Mouse (Mus musculus) forebrain, embryonic 16.5 days (tissue): ENCODE data around the gene Pde2a. TPM values are rescaled to one million over a fixed set of nuclear protein-coding genes. Genes with fewer than 3 reads are reported as not detected.
"Not testable (repeated sequence)": the region's sequence is repeated elsewhere in the genome, so short reads cannot be mapped to it uniquely, and the experiment has no call there.

Source experiments
- ATAC-seq: fragments of 200-750 bp; cut with Nextera tagmentation; 2 replicates; pipeline ENCODE4 v1.8.0; 2017; ENCODE audit warnings: mild to moderate bottlenecking, moderate library complexity
- H3K27ac ChIP-seq: fragments of 300-500 bp; sonication (generic); 2 replicates; pipeline ENCODE4 v1.5.1; 2014; ENCODE audit warnings: low read length, control low read depth
- H3K27me3 ChIP-seq: fragments of 300-500 bp; sonication (generic); replicated peaks from 2 replicates; pipeline ENCODE4 v1.6.1; 2014; ENCODE audit warnings: low read length; ENCODE audit not compliant: control insufficient read depth, insufficient read depth
- H3K36me3 ChIP-seq: fragments of 300-500 bp; sonication (generic); 2 replicates; pipeline ENCODE4 v1.6.1; 2014; ENCODE audit not compliant: control insufficient read depth, insufficient read depth
- H3K4me1 ChIP-seq: fragments of 300-500 bp; sonication (generic); replicated peaks from 2 replicates; pipeline ENCODE4 v1.6.1; 2014; ENCODE audit warnings: low read length; ENCODE audit not compliant: control insufficient read depth, insufficient read depth
- H3K4me2 ChIP-seq: fragments of 300-500 bp; sonication (generic); 2 replicates; pipeline ENCODE4 v1.6.1; 2014; ENCODE audit warnings: mild to moderate bottlenecking, low read length, control low read depth
- H3K4me3 ChIP-seq: fragments of 300-500 bp; sonication (generic); replicated peaks from 2 replicates; pipeline ENCODE4 v1.5.1; 2014; ENCODE audit warnings: mild to moderate bottlenecking, low read length, control low read depth
- H3K9ac ChIP-seq: fragments of 300-500 bp; sonication (generic); replicated peaks from 2 replicates; pipeline ENCODE4 v1.6.1; 2014; ENCODE audit warnings: low read depth, low read length, control low read depth
- H3K9me3 ChIP-seq: fragments of 300-500 bp; sonication (generic); 2 replicates; pipeline ENCODE4 v1.6.1; 2016; ENCODE audit warnings: low read length; ENCODE audit not compliant: control insufficient read depth
- WGBS: fragments of 180-500 bp; shearing (Covaris S2); extraction: QIAGEN DNeasy Blood & Tissue Kit; methylation state at CpG from one replicate; pipeline ENCODE4 v1.1.7; 2014; 5-methylcytosine and 5-hydroxymethylcytosine counted together
- polyA plus RNA-seq: library from polyadenylated mRNA; unstranded; fragments of >200 nt; fragmentation: Nextera tagmentation; extraction: Ambion mirVana; gene quantifications from 2 replicates; pipeline ENCODE4 v1.2.1, GENCODE M21; 2015

Pde2a gene
- polyA plus RNA-seq, 1 experiment from 2014 or later, result 58.6 TPM

- H3K36me3 ChIP-seq, result no peaks in the 10 kb centered on the region
- no peak for ATAC-seq
- H3K27ac ChIP-seq, result no peak overlapping the region
- 75% methylated on average over 10 of the region's 10 CpGs for WGBS
- no peak overlapping the region for H3K4me3 ChIP-seq
- H3K9me3 ChIP-seq, result no peaks in the 10 kb centered on the region
- H3K4me2 ChIP-seq, result no peak overlapping the region
- no peaks in the 10 kb centered on the region for H3K27me3 ChIP-seq
- 0 out of 2 replicates have a peak, but pooled peaks cover 2% of the 10 kb centered on the region for H3K4me1 ChIP-seq
- no peak overlapping the region for H3K9ac ChIP-seq
These were observed 120.2 kb downstream of the Pde2a start for GRCm38 (mm10) chr7:101541734-101542133.

DNA sequence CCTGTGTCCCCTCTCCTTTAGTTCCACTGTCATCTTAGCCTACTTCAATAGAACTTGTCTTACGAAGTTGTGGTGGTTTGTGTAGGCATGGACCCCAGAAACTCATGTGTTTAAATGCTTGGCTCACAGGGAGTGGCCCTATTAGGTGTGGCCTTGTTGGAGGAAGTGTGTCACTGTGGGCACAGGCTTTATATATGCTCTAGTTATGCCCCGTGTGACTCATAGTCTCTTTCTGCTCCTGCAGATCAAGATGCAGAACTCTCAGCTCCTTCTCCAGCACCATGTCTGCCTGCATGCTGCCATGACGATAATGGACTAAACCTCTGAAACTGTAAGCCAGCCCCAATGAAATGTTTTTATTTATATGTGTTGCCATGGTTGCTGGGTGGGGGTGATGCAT, 126.2 kb downstream of the Pde2a start:
- H3K27ac ChIP-seq, result no peak overlapping the region
- no peak overlapping the region for H3K4me2 ChIP-seq
- H3K9me3 ChIP-seq, result no peaks in the 10 kb centered on the region
- no peaks in the 10 kb centered on the region for H3K36me3 ChIP-seq
- WGBS, result 75% methylated on average over 3 of the region's 3 CpGs
- no peaks in the 10 kb centered on the region for H3K4me1 ChIP-seq
- no peak for ATAC-seq
- H3K4me3 ChIP-seq, result no peak overlapping the region
- H3K27me3 ChIP-seq, result no peaks in the 10 kb centered on the region
- H3K9ac ChIP-seq, result no peak overlapping the region

DNA sequence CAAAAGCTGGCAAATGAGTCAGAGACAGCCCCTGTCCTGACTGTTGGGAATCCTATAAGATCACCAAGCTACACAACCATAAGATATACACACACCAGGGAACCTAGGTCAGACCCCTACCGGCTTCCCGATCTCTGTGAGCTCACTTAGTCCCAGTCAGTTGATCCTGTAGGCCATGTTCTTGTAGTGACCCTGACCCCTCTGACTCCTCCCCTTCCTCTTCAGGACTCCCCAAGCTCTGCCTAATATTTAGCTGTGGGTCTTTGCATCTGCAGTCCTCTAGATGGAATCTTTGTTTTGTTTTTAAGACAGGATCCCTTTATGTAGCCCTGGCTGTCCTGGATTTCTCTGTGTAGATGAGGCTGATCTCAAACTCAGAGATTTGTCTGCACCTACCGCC, 127.8 kb downstream of the Pde2a start:
- Histone ChIP-seq H3K27me3 (no peaks in the 10 kb centered on the region), H3K4me2 (no peak overlapping the region), H3K4me1 (no peaks in the 10 kb centered on the region), H3K4me3 (no peak overlapping the region), H3K27ac (no peak overlapping the region), H3K9me3 (no peaks in the 10 kb centered on the region), H3K9ac (no peak overlapping the region), H3K36me3 (no peaks in the 10 kb centered on the region)
- 84% methylated on average over 3 of the region's 3 CpGs for WGBS
- ATAC-seq, result no peak

- Histone ChIP-seq H3K36me3 (no peaks in the 10 kb centered on the region), H3K4me3 (no peak overlapping the region), H3K9me3 (no peaks in the 10 kb centered on the region), H3K9ac (no peak overlapping the region), H3K27ac (no peak overlapping the region), H3K4me1 (no peaks in the 10 kb centered on the region), H3K4me2 (no peak overlapping the region), H3K27me3 (no peaks in the 10 kb centered on the region)
- no peak for ATAC-seq
- WGBS, result 74% methylated on average over 7 of the region's 7 CpGs
These were observed 129.4 kb downstream of the Pde2a start for GRCm38 (mm10) chr7:101550686-101551485.

DNA sequence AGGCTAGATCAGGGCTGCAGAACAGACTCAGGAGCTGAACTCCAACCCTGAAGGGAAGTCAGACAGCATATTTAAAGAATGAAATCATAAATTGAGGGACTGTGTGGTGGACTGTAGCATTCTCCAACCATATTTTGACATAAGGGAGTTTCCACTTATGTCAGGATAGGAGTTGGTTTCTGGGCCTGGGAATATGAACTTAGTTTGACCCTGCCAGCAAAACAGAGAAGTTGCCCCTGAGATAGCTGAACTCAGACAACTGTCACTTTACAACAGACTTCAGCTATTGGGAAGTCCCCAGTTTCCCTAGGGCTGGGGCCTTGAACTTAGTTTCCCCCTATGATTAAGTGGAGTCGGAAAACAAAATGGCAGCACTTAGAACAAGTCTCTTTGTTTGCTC, 130.0 kb downstream of the Pde2a start:
- Histone ChIP-seq H3K9me3 (no peaks in the 10 kb centered on the region), H3K4me1 (no peaks in the 10 kb centered on the region), H3K4me2 (no peak overlapping the region), H3K4me3 (no peak overlapping the region), H3K27ac (no peak overlapping the region), H3K9ac (no peak overlapping the region), H3K36me3 (no peaks in the 10 kb centered on the region), H3K27me3 (no peaks in the 10 kb centered on the region)
- ATAC-seq, result no peak
- WGBS, result 95% methylated on average over 1 of the region's 1 CpGs

- not testable (repeated sequence) for H3K27ac ChIP-seq, H3K27me3 ChIP-seq, H3K9ac ChIP-seq, H3K4me3 ChIP-seq, H3K36me3 ChIP-seq, ATAC-seq, H3K4me2 ChIP-seq, H3K9me3 ChIP-seq, H3K4me1 ChIP-seq
- 92% methylated on average over 3 of the region's 3 CpGs for WGBS
These were observed 134.0 kb downstream of the Pde2a start for GRCm38 (mm10) chr7:101555473-101555872.

DNA sequence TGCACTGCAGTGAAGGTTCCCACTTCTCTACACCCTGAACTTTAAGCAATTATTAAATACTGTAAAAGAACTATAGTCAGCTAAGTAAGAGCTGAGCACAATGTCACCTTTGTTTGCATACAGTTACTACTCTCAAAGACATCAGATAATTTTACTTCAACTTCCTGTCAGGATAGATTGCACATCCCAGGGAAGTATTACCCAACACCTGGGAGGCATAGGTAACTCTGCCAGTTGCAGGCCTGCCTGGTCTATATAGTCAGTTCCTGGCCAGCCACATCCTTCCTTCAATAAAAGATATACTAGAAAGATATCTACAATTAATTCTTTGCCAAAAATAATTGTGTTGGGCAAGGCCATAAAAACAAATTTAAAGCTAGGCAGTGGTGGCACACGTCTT, 135.9 kb downstream of the Pde2a start:
- 83% methylated on average over 1 of the region's 1 CpGs for WGBS
- Histone ChIP-seq H3K4me3 (no peak overlapping the region), H3K4me2 (no peak overlapping the region), H3K9me3 (no peaks in the 10 kb centered on the region), H3K27ac (no peak overlapping the region), H3K4me1 (no peaks in the 10 kb centered on the region), H3K27me3 (no peaks in the 10 kb centered on the region), H3K36me3 (no peaks in the 10 kb centered on the region), H3K9ac (no peak overlapping the region)
- ATAC-seq, result no peak

- not testable (repeated sequence) for H3K27me3 ChIP-seq, H3K9me3 ChIP-seq, ATAC-seq, H3K4me1 ChIP-seq, H3K9ac ChIP-seq, H3K4me2 ChIP-seq, H3K4me3 ChIP-seq, H3K27ac ChIP-seq, H3K36me3 ChIP-seq
- WGBS, result 79% methylated on average over 5 of the region's 5 CpGs
These were observed 137.9 kb downstream of the Pde2a start for GRCm38 (mm10) chr7:101559393-101559792.
